Mouse (Mus musculus) kidney, postnatal 0 days (tissue): ENCODE results near the gene Actr6. TPM values are rescaled to one million over a fixed set of nuclear protein-coding genes. Genes with fewer than 3 reads are reported as not detected.

ENCODE experiments used
- ATAC-seq: fragments of 200-750 bp; cut with Nextera tagmentation; replicated peaks from 2 replicates; pipeline ENCODE4 v1.8.0; 2017; ENCODE audit warnings: low read depth, moderate number of reproducible peaks, moderate TSS enrichment, moderate library complexity; ENCODE audit not compliant: low FRiP score
- DNase-seq: peaks from one replicate; pipeline ENCODE4 v3.0.0-alpha.2; 2016; ENCODE audit warnings: low spot score
- H3K27ac ChIP-seq: fragments of 300-500 bp; sonication (generic); 2 replicates; pipeline ENCODE4 v1.5.1; 2014; ENCODE audit warnings: mild to moderate bottlenecking
- H3K27me3 ChIP-seq: fragments of 300-500 bp; sonication (generic); 2 replicates; pipeline ENCODE4 v1.6.1; 2014; ENCODE audit warnings: low read length, mixed read lengths; ENCODE audit not compliant: insufficient read depth
- H3K36me3 ChIP-seq: fragments of 300-500 bp; sonication (generic); 2 replicates; pipeline ENCODE4 v1.6.1; 2014; ENCODE audit warnings: low read length, mixed read lengths; ENCODE audit not compliant: insufficient read depth
- H3K4me1 ChIP-seq: fragments of 300-500 bp; sonication (generic); replicated peaks from 2 replicates; pipeline ENCODE4 v1.6.1; 2014; ENCODE audit warnings: antibody characterized with exemption, low read length, mixed read lengths; ENCODE audit not compliant: insufficient read depth
- H3K4me2 ChIP-seq: fragments of 300-500 bp; sonication (generic); 2 replicates; pipeline ENCODE4 v1.6.1; 2014; ENCODE audit warnings: mild to moderate bottlenecking, low read length, moderate library complexity, mixed read lengths
- H3K4me3 ChIP-seq: fragments of 300-500 bp; sonication (generic); replicated peaks from 2 replicates; pipeline ENCODE4 v1.5.1; 2014; ENCODE audit warnings: low read depth, low read length
- H3K9ac ChIP-seq: fragments of 300-500 bp; sonication (generic); 2 replicates; pipeline ENCODE4 v1.6.1; 2014; ENCODE audit warnings: low read depth, low read length
- H3K9me3 ChIP-seq: fragments of 300-500 bp; sonication (generic); replicated peaks from 2 replicates; pipeline ENCODE4 v1.6.1; 2016; ENCODE audit warnings: low read length, inconsistent platforms, mixed read lengths
- CTCF ChIP-seq: IDR thresholded peaks from 2 replicates; pipeline ENCODE4 v1.5.1; 2016; ENCODE audit warnings: antibody characterized with exemption, low read depth, mild to moderate bottlenecking, moderate library complexity
- WGBS: fragments of 180-500 bp; shearing (Covaris S2); extraction: QIAGEN DNeasy Blood & Tissue Kit; methylation state at CpG from one replicate; pipeline ENCODE4 v1.1.7; 2014; 5-methylcytosine and 5-hydroxymethylcytosine counted together
- polyA plus RNA-seq: library from polyadenylated mRNA; unstranded; fragments of >200 nt; fragmentation: Nextera tagmentation; extraction: Ambion mirVana; gene quantifications from 2 replicates; pipeline ENCODE4 v1.2.1, GENCODE M21; 2015

The Actr6 gene
- polyA plus RNA-seq, 1 experiment from 2014 or later = 40.7 TPM

DNA sequence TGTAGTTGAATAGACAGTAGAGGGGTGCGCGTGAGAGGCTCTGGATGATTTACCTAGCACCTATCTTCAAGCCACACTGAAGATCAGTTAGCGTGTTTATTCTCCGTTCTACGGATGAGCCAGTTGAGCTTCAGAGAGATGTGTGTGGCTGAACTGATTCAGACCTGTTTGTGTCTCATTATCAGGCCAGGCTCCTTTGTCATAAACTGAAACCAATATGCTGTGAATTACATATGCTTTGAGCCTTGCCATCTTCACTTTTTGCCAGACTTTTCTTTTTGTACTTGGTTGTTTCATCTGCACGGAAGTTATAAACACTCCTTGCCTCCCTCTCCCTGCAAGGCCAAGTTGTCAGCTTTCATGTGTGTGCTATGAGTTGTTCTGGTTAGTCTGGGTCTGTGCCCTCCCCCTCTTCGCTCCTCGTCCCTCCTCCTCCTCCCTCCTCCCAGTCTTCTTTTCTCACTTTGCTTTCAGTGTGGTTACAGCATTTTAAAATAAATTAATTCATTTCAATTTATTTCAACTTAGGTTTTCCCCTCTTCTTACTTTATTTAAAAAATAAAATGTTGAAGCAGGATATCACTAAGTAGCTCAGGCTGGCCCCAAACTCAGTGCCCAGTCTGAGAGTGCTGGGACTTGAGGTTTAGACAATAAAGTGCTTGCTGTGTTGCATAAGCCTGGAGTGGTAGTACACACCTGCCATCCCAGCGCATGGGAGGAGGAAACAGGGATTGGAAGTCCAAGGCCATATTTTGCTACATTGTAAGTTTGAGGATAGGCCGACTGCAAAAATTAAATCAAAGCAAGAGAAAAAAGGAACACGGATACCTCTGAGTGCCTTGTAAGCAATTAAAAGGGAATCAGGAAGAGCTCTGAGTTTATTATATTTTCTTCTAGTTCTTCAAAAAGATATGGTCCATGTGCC, 34.0 kb upstream of the Actr6 start:
- 92% methylated on average over 11 of the region's 11 CpGs for WGBS
- H3K27ac ChIP-seq = no peak overlapping the region
- ATAC-seq = no peak
- peaks cover 4% of the 10 kb centered on the region for H3K4me1 ChIP-seq
- TF ChIP-seq CTCF = no peak
- H3K36me3 ChIP-seq = no peaks in the 10 kb centered on the region
- H3K9ac ChIP-seq = no peak overlapping the region
- no peak overlapping the region for H3K4me2 ChIP-seq
- H3K27me3 ChIP-seq = no peaks in the 10 kb centered on the region
- no peak for DNase-seq
- H3K4me3 ChIP-seq = no peak overlapping the region
- H3K9me3 ChIP-seq = no peaks in the 10 kb centered on the region

DNA sequence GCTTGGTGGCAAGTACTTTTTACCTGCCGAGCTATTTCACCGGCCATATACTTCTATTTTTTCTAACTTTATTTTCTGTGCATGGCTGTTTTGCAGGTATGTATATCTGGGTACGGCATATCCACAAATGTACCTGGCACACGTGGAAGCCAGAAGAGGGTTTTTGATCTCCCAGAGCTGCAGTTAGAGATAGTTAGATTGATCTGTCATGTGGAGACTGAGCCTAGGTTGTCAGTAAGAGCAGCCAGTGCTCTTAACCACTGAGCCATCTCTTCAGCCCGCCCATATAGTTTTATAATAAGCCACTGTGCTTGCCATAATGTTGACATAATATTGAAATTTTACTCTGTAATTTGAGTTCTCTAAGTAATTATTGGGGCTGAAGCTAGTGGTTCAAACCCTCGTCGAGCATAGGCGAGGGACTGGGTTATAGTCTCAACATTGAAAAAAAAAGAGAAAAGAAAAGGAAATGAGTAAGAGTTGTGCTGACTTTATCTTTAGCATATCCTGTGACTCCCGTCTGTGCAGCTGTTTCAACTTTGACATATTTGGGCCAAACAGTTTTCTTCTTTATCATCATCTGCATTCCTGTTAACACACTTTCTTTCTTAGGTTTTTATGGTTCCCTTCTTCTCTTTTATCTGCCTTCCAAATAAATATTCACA, 32.5 kb upstream of the Actr6 start:
- TF ChIP-seq CTCF = no peak
- Histone ChIP-seq H3K36me3 (no peaks in the 10 kb centered on the region), H3K4me2 (no peak overlapping the region), H3K9ac (no peak overlapping the region), H3K27me3 (no peaks in the 10 kb centered on the region), H3K9me3 (no peaks in the 10 kb centered on the region), H3K4me1 (peaks cover under 1% of the 10 kb centered on the region), H3K27ac (no peak overlapping the region), H3K4me3 (no peak overlapping the region)
- ATAC-seq = no peak
- DNase-seq = peak; percentile 12
- WGBS = 64% methylated on average over 9 of the region's 9 CpGs

- Histone ChIP-seq H3K27me3 (no peaks in the 10 kb centered on the region), H3K27ac (peak overlapping the region; percentile 44), H3K4me1 (no peaks in the 10 kb centered on the region), H3K4me3 (no peak overlapping the region), H3K4me2 (no peak overlapping the region), H3K9me3 (no peaks in the 10 kb centered on the region), H3K36me3 (no peaks in the 10 kb centered on the region), H3K9ac (no peak overlapping the region)
- WGBS = 47% methylated on average over 5 of the region's 5 CpGs
- no peak for TF ChIP-seq CTCF
- DNase-seq = peak; percentile 65
- no peak for ATAC-seq
Measured at GRCm38 (mm10) chr10:89760772-89761171, 28.7 kb upstream of the Actr6 start.

DNA sequence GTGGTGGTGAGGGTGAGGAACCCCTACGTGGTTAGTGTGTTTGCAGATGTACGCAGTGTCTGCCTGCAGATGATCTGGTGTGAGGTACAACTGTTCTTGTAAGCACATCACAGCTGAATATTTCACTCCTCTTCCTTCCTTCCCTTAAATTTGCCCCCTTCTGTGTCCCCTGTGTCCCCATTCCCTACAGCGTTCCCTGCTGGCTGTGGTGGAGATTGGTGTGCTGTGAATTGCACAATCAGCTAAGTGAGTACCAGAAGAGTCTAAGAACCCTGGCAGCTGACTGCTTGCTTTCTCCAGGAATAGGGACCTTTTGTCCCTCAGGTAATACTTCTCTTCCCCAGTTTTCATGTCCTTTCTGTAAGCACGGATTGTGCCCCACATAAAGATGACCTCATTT, 23.1 kb upstream of the Actr6 start:
- DNase-seq (no peak), ATAC-seq (no peak)
- Histone ChIP-seq H3K9ac (no peak overlapping the region), H3K4me3 (no peak overlapping the region), H3K36me3 (no peaks in the 10 kb centered on the region), H3K4me2 (no peak overlapping the region), H3K4me1 (no peaks in the 10 kb centered on the region), H3K27ac (no peak overlapping the region), H3K27me3 (no peaks in the 10 kb centered on the region), H3K9me3 (no peaks in the 10 kb centered on the region)
- WGBS = 83% methylated on average over 4 of the region's 4 CpGs
- no peak for TF ChIP-seq CTCF

DNA sequence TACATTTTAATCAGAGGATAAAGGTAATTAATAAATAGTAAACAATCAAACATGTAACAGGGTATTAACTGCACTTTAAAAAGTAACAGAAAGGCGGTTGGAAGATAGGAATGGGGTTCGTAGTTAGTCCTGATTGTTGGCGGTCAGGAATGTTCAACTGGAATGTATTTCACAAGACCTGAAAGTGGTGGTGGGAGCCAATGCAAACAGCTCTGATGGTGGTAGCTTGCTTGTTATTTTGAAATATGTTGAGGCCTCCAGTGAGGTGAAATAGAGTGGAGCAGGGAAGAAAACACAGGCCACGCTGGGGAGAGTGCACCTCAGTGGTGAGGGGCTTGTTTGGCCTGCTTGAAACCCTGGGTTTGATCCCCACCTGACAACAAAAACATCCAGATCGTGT, 19.0 kb upstream of the Actr6 start:
- Histone ChIP-seq H3K36me3 (no peaks in the 10 kb centered on the region), H3K4me2 (no peak overlapping the region), H3K9ac (no peak overlapping the region), H3K4me1 (0 out of 2 replicates have a peak, but pooled peaks cover 5% of the 10 kb centered on the region), H3K27ac (0 out of 2 replicates have a peak overlapping the region, but pooled peaks have one; percentile 48), H3K27me3 (no peaks in the 10 kb centered on the region), H3K9me3 (no peaks in the 10 kb centered on the region), H3K4me3 (no peak overlapping the region)
- no peak for TF ChIP-seq CTCF
- WGBS = 62% methylated on average over 5 of the region's 5 CpGs
- DNase-seq = peak; percentile 76
- ATAC-seq = no peak

DNA sequence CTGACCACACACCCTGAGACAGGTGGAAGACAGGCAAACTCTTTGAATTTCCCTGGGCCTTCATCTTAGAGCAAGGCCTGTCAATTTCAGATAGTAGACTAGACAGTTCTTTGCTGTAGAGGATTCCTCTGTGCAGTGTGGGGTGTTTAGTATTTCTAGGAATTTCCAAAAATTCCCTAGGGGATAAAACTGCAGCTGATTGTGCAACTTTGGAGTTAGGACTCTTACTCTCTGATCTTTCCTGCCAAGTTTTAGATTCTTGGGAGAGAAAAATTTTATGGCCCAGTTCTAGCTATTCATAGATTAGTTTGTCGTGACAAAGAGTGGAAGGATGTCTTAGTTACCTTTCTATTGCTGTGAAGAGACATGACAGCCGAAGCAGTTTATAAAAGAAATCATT, 16.5 kb upstream of the Actr6 start:
- 77% methylated on average over 2 of the region's 2 CpGs for WGBS
- Histone ChIP-seq H3K27ac (no peak overlapping the region), H3K27me3 (no peaks in the 10 kb centered on the region), H3K9me3 (no peaks in the 10 kb centered on the region), H3K36me3 (no peaks in the 10 kb centered on the region), H3K4me1 (0 out of 2 replicates have a peak, but pooled peaks cover 5% of the 10 kb centered on the region), H3K4me2 (no peak overlapping the region), H3K9ac (no peak overlapping the region), H3K4me3 (no peak overlapping the region)
- DNase-seq (peak; percentile 46), ATAC-seq (no peak)
- no peak for TF ChIP-seq CTCF
